Mouse (Mus musculus) limb, embryonic 13.5 days (tissue): ENCODE measurements around the gene Ceacam18. TPM values are rescaled to one million over a fixed set of nuclear protein-coding genes. Genes with fewer than 3 reads are reported as not detected.

ENCODE experiments used
- ATAC-seq: fragments of 200-750 bp; cut with Nextera tagmentation; 2 replicates; pipeline ENCODE4 v1.8.0; 2017; ENCODE audit warnings: low read depth, moderate number of reproducible peaks, moderate TSS enrichment; ENCODE audit not compliant: low FRiP score
- H3K27ac ChIP-seq: fragments of 300-500 bp; sonication (generic); 2 replicates; pipeline ENCODE4 v1.5.1; 2015; ENCODE audit warnings: inconsistent platforms, mild to moderate bottlenecking, moderate library complexity
- H3K27me3 ChIP-seq: fragments of 300-500 bp; sonication (generic); 2 replicates; pipeline ENCODE4 v1.6.1; 2015; ENCODE audit warnings: mild to moderate bottlenecking, inconsistent platforms
- H3K36me3 ChIP-seq: fragments of 300-500 bp; sonication (generic); 2 replicates; pipeline ENCODE4 v1.6.1; 2015; ENCODE audit warnings: inconsistent platforms, mild to moderate bottlenecking, moderate library complexity
- H3K4me1 ChIP-seq: fragments of 300-500 bp; sonication (generic); 2 replicates; pipeline ENCODE4 v1.6.1; 2015; ENCODE audit warnings: inconsistent platforms
- H3K4me2 ChIP-seq: fragments of 300-500 bp; sonication (generic); replicated peaks from 2 replicates; pipeline ENCODE4 v1.6.1; 2015; ENCODE audit warnings: inconsistent platforms, mild to moderate bottlenecking, moderate library complexity
- H3K4me3 ChIP-seq: fragments of 300-500 bp; sonication (generic); 2 replicates; pipeline ENCODE4 v1.5.1; 2015; ENCODE audit warnings: moderate library complexity, mild to moderate bottlenecking, inconsistent platforms
- H3K9ac ChIP-seq: fragments of 300-500 bp; sonication (generic); 2 replicates; pipeline ENCODE4 v1.6.1; 2015; ENCODE audit warnings: mild to moderate bottlenecking, inconsistent platforms
- H3K9me3 ChIP-seq: fragments of 300-500 bp; sonication (generic); 2 replicates; pipeline ENCODE4 v1.6.1; 2016; ENCODE audit warnings: inconsistent platforms
- WGBS: fragments of 180-500 bp; shearing (Covaris S2); methylation state at CpG from one replicate; pipeline ENCODE4 v1.1.7; 2015; 5-methylcytosine and 5-hydroxymethylcytosine counted together
- polyA plus RNA-seq: library from polyadenylated mRNA; unstranded; fragments of >200 nt; fragmentation: Nextera tagmentation; extraction: Ambion mirVana; gene quantifications from 2 replicates; pipeline ENCODE4 v1.2.1, GENCODE M21; 2015

Ceacam18 gene
- not detected in 2 replicates for polyA plus RNA-seq

DNA sequence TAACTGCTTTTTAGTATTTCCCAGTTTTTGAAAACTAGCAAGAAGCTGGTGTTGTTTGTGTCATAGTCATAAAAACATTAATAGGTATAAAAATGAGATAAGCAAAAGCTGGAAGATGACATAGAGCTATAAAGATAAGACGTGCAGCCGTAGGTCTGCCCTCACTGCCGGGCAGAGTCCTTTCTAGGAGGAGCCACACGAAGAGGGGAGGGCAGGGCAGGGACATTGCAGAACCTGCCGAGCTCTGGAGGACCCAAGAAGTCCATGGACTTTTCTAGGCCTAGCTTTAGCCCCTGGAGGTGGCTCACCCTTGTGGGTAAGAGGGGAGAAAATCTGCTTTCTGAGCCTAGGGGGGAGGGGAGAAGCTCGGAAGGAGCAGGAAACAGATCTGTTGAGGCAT lies at the start of gene Ceacam18:
Gene Ceacam18, plus strand, starts transcription at position 208 of the 400 bp plus-strand sequence.
- Histone ChIP-seq H3K4me1 (no peaks in the 10 kb centered on the region), H3K9me3 (no peaks in the 10 kb centered on the region), H3K27ac (no peak within 1 kb of the TSS), H3K27me3 (no peaks in the 10 kb centered on the region), H3K4me2 (no peak within 1 kb of the TSS), H3K9ac (no peak within 1 kb of the TSS), H3K4me3 (no peak within 1 kb of the TSS), H3K36me3 (no peaks in the 10 kb centered on the region)
- 63% methylated on average over 6 of the region's 6 CpGs for WGBS
- no peak for ATAC-seq

DNA sequence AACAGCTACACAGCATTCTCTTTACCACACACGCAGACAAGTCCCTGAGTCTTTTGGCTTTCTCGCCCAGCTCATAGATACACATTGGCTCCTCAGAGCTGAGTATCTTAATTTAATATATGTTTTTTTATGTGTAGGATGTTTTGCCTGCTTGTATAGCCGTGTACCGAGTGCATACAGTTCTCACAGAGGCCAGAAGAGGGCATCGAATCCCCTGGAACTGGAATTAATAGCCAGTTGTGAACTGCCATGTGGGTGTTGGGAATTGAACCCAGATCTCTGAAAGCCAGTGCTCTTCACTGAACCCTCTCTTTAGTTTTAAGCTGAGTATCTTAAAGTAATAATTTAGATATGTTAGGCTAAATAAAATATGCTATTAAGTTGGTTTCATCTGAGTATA lies 49.7 kb upstream of the Ceacam18 start:
- Histone ChIP-seq H3K36me3 (peaks cover 62% of the 10 kb centered on the region), H3K4me2 (no peak overlapping the region), H3K9ac (no peak overlapping the region), H3K27me3 (no peaks in the 10 kb centered on the region), H3K27ac (no peak overlapping the region), H3K4me3 (no peak overlapping the region), H3K9me3 (no peaks in the 10 kb centered on the region), H3K4me1 (peaks cover 14% of the 10 kb centered on the region)
- no peak for ATAC-seq
- 92% methylated on average over 5 of the region's 5 CpGs for WGBS

DNA sequence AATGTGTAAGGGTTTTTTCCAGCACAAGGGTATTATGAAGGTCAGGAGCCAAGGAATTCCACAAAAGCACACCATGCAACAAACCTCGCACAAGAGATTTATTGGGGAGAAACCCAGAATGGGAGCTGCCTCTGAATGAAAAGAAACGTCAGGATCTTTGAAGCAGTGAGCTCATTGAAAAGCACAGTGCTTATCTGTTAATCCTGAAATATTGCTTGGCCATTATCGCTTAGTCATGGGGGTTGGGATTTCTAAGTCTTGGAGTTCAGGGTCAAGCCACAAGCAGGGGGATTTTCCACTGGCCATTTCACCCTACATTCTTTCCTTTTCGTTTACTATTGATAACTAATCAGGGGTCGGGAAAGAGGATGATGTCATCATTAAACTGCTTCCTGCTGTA lies 32.6 kb upstream of the Ceacam18 start:
- Histone ChIP-seq H3K36me3 (no peaks in the 10 kb centered on the region), H3K4me2 (no peak overlapping the region), H3K4me1 (0 out of 2 replicates have a peak, but pooled peaks cover 6% of the 10 kb centered on the region), H3K9ac (no peak overlapping the region), H3K4me3 (no peak overlapping the region), H3K9me3 (no peaks in the 10 kb centered on the region), H3K27me3 (no peaks in the 10 kb centered on the region), H3K27ac (no peak overlapping the region)
- ATAC-seq: no peak
- WGBS: 35% methylated on average over 5 of the region's 5 CpGs

DNA sequence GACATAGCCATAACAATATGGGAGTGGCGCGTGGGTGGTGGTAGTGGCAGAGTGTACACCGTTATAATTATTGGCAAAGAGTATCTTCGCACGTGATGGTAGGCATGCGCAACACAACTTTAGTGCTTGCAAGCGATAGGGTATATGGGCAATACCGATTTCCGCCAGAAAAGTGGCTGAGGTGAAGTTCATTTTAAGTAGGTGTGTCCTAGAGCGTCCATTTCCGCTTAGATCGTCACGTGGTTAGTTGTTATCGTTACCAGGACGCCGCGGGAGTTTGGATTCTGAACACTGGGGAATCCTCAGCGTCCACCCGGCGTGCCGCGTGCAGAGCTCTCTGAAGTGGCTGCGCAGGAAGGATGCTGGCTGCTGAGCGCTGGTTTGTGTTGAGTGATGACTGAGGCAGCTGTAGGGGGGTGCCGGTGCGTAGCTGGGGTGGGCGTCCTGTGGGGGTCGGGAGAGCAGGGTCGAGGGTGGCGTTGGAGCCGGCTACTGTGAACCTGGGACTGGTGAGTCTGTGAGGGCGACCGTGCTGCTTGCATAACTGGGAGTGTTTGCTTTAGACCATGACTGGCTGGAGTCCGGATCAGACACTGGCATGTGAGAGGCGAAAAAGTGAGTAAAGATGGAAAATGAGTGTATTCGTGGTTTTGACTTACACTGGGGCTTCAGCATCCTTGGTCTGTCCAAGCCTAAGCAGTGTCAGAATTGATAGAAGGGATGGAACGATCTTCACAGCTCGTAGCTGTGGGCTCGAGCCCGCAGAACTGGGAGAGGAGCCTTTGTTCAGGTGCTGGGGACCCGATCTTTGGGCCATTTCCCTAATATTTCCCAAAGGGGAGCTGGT lies 27.4 kb upstream of the Ceacam18 start, which contains the start of gene Zfp819:
Gene Zfp819, plus strand, starts transcription at position 274 of the 847 bp plus-strand sequence.
- ATAC-seq: peak; percentile 92
- WGBS: 16% methylated on average over 41 of the region's 41 CpGs
- Histone ChIP-seq H3K4me3 (peak within 1 kb of the TSS; percentile 45), H3K27ac (no peak within 1 kb of the TSS), H3K27me3 (peaks cover 9% of the 10 kb centered on the region; the same call in 1 of the 2 replicates), H3K4me2 (peak within 1 kb of the TSS; percentile 79), H3K9ac (peak within 1 kb of the TSS; percentile 55; the same call in 1 of the 2 replicates), H3K9me3 (no peaks in the 10 kb centered on the region), H3K36me3 (no peaks in the 10 kb centered on the region), H3K4me1 (no peaks in the 10 kb centered on the region)

DNA sequence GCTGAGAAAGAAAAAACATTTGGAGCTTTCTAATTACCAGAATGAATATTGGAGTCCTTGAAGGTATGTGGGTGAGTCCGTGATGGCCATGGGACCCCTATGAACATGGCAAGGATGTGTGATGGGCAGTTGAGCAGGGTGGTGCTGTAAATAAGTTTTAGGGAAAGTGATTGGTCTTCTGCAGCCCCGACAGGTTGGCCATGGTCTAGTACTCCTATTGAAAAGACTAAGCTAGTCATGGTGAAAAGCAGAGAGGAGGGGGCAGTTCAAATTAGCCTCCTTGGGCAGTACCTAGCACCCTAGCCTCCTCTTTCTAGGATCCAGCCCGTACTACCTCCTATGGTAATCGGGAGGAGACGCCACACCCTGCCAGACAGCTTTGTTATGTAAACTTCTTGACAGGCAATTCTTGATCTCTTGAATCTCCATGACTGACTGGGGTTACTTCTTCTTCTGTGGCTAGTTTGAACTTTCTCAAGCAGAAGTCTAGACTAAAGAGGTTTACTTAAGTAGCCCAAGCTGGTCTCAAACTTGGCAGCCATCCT lies 26.7 kb upstream of the Ceacam18 start:
- Histone ChIP-seq H3K36me3 (no peaks in the 10 kb centered on the region), H3K4me1 (no peaks in the 10 kb centered on the region), H3K9me3 (no peaks in the 10 kb centered on the region), H3K4me3 (no peak overlapping the region), H3K27me3 (peaks cover 9% of the 10 kb centered on the region; the same call in 1 of the 2 replicates), H3K4me2 (peak overlapping the region; percentile 79), H3K9ac (no peak overlapping the region), H3K27ac (no peak overlapping the region)
- no peak for ATAC-seq
- 36% methylated on average over 5 of the region's 5 CpGs for WGBS

DNA sequence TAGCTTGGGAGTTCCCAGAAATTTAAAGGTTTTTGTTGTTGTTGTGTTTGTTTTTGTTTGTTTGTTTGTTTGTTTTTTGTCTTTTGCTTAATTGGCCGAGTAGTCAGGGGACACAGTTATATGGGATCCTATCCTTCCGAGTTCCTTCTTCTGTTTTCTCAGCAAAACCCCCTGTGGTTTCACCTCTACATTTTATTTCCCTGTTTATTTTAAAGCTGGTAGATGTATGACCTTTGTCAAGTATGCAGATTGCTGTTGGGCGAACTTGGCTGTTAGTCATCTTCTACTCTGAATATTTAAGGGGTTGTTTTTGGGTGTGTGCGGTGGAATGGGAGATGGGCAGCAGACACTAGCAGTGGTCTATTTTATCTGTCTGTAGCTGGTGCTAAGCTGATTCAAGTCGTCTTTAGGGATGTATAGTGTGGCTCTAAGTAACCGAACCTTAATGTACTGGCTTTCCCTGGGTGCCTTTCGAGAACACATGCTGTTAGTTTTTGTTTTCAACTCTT lies 26.1 kb upstream of the Ceacam18 start:
- Histone ChIP-seq H3K4me3 (no peak overlapping the region), H3K4me1 (no peaks in the 10 kb centered on the region), H3K27me3 (peaks cover 9% of the 10 kb centered on the region; the same call in 1 of the 2 replicates), H3K9me3 (no peaks in the 10 kb centered on the region), H3K27ac (no peak overlapping the region), H3K9ac (no peak overlapping the region), H3K36me3 (no peaks in the 10 kb centered on the region), H3K4me2 (no peak overlapping the region)
- WGBS: 73% methylated on average over 7 of the region's 7 CpGs
- ATAC-seq: no peak

DNA sequence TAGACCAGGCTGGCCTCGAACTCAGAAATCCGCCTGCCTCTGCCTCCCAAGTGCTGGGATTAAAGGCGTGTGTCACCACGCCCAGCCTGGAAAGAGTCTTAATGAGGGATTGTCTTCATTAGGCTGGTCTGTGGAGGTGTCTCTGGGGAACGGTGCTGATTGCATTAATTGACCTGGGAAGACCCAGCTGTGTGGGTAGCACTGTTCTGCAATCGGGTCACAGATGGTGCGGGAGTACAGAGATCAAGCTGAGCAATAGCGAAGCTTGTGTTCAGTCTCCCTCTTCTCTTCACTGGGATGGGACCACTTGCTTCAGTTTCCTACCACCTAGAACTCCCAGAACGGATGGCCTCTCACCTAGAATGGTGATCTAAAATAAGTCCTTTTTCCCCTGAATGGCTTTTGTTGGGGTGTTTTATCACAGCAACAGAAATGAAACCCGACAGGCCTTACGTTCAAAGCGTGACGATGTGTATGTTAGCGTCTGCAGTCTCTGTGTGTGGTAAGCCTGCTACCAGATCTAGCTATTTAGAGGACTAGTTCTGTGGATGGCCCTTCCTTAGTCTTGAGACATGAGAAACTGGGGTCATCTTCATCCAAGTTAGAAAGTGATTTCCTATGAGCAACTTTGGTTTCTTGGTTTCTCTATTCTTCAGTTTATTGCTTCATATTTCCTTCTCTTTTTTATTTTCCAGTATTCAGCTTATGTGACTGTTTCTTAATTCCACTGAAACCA lies 20.5 kb upstream of the Ceacam18 start:
- Histone ChIP-seq H3K4me1 (no peaks in the 10 kb centered on the region), H3K36me3 (no peaks in the 10 kb centered on the region), H3K9me3 (no peaks in the 10 kb centered on the region), H3K4me2 (no peak overlapping the region), H3K4me3 (no peak overlapping the region), H3K27me3 (no peaks in the 10 kb centered on the region), H3K9ac (no peak overlapping the region), H3K27ac (no peak overlapping the region)
- ATAC-seq: no peak
- 89% methylated on average over 14 of the region's 14 CpGs for WGBS

DNA sequence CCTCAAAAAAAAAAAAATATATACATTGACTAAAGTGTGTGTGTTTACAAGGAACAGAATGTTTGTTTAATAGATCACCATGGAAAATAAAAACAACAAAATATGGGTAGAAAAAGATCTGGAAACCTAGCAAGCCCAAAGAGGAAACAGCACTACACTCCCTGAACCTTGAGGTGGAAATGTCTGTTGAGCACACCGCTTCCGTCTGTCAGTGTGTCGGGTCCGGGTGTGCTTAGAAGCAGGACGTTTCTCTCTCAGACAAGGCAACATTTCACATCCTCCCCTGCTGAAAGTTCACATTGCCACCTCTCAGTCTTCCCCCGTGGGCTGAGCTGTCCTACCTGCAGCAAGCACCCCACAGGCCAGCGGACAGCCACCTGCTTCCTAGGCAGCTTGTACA lies 11.6 kb upstream of the Ceacam18 start:
- Histone ChIP-seq H3K4me3 (no peak overlapping the region), H3K9ac (no peak overlapping the region)
- 83% methylated on average over 7 of the region's 7 CpGs for WGBS

DNA sequence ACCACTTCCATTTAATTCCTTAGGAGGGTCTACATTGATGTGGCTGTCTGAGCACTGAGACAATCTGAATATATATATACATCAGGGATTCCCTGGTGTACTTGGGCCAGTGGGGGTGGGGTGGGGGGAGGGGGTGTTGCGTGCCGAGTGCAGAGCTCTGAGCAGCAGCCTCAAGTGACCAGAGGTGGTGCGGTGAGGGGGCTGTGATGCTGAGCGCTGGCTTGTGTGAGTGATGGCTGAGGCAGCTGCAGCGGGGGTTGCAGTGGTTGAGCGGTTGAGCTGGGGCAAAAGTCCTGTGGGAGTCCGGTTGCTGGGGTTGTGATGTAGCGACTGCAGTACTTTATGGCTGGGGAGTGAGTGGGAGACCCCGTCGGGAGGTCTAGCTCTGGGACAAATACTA lies 10.7 kb upstream of the Ceacam18 start:
- Histone ChIP-seq H3K4me3 (no peak overlapping the region), H3K4me2 (peak overlapping the region; percentile 38), H3K9ac (no peak overlapping the region), H3K9me3 (no peaks in the 10 kb centered on the region), H3K27ac (no peak overlapping the region), H3K27me3 (no peaks in the 10 kb centered on the region), H3K36me3 (no peaks in the 10 kb centered on the region), H3K4me1 (no peaks in the 10 kb centered on the region)
- WGBS: 10% methylated on average over 10 of the region's 10 CpGs
- no peak; the same call in 1 of the 2 replicates for ATAC-seq

More for the DNA sequence above, 11.6 kb upstream of the Ceacam18 start:
- Histone ChIP-seq H3K27me3 (no peaks in the 10 kb centered on the region), H3K4me1 (no peaks in the 10 kb centered on the region), H3K4me2 (no peak overlapping the region), H3K36me3 (no peaks in the 10 kb centered on the region), H3K9me3 (no peaks in the 10 kb centered on the region), H3K27ac (no peak overlapping the region)
- no peak for ATAC-seq

DNA sequence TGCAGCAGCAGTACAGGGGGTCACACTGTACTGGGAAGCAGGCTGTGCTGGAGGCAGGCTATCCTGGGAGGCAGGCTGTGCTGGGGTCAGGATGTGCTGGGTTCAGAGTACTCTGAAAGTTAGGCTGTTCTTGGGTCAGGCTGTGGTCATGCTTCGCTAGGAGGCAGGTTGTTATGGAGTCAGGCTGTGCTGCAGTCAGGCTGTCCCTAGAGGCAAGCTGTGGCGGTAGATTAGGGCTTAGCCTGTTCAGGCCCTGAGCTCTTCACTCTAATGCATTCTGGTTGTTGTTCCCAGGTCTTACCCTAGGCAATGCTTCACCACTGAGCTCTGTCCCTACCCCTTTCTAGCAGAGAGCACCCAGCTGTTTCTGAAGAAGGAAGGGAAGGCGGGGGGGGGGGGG lies 9.4 kb upstream of the Ceacam18 start:
- no peaks in the 10 kb centered on the region for H3K27me3 ChIP-seq
- H3K9me3 ChIP-seq: no peaks in the 10 kb centered on the region
- no peaks in the 10 kb centered on the region for H3K4me1 ChIP-seq
- no peaks in the 10 kb centered on the region for H3K36me3 ChIP-seq
- H3K4me3 ChIP-seq: no peak overlapping the region
- no peak overlapping the region for H3K4me2 ChIP-seq
- no peak for ATAC-seq
- whole genome bisulfite sequencing: 47% methylated on average over 2 of the region's 3 CpGs
- H3K27ac ChIP-seq: no peak overlapping the region
- H3K9ac ChIP-seq: no peak overlapping the region

DNA sequence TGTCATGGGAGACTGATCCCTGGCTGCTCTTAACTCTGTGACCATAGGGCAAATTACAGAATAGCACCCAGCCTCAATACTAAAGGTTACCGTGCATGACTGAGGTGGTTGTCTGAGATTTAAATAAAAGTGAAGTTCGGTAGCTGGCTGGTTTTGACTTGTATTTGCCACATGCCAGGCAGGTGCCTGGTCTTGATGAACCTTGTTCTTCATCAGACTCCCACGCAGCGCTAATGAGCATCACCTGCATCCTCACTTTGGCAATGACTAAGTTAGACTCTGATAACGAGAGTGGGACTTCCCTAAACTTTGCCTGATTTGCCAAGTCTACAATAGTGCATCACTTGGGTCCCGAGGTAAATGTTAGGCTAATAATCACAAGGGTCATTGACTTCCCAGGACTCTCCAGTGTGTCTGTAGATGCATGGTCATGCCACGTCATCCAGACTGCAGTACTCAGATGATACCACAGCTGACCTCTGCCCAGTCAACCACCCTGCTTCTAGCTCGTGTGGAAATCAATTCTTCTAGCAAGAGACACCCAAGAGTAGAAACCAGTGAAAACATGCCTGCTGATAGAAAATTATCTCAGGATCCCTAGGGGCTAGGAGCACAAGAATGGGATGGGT lies 8.6 kb upstream of the Ceacam18 start:
- no peaks in the 10 kb centered on the region for H3K27me3 ChIP-seq
- H3K36me3 ChIP-seq: no peaks in the 10 kb centered on the region
- no peak overlapping the region for H3K4me3 ChIP-seq
- H3K9me3 ChIP-seq: no peaks in the 10 kb centered on the region
- no peak for ATAC-seq
- no peak overlapping the region for H3K4me2 ChIP-seq
- H3K27ac ChIP-seq: no peak overlapping the region
- WGBS: 81% methylated on average over 8 of the region's 8 CpGs
- H3K9ac ChIP-seq: no peak overlapping the region
- no peaks in the 10 kb centered on the region for H3K4me1 ChIP-seq
